Mouse (Mus musculus) intestine, embryonic 16.5 days (tissue): ENCODE data around the gene Cdc20. TPM values are rescaled to one million over a fixed set of nuclear protein-coding genes. Genes with fewer than 3 reads are reported as not detected.

Source experiments
- ATAC-seq: fragments of 200-750 bp; cut with Nextera tagmentation; 2 replicates; pipeline ENCODE4 v1.8.0; 2017; ENCODE audit warnings: moderate TSS enrichment, moderate library complexity
- H3K27ac ChIP-seq: fragments of 300-500 bp; sonication (generic); 2 replicates; pipeline ENCODE4 v1.5.1; 2014; ENCODE audit warnings: mild to moderate bottlenecking, low read length
- H3K27me3 ChIP-seq: fragments of 300-500 bp; sonication (generic); replicated peaks from 2 replicates; pipeline ENCODE4 v1.6.1; 2014; ENCODE audit warnings: low read length, control low read depth, mixed read lengths; ENCODE audit not compliant: control insufficient read depth, insufficient read depth
- H3K36me3 ChIP-seq: fragments of 300-500 bp; sonication (generic); 2 replicates; pipeline ENCODE4 v1.6.1; 2014; ENCODE audit warnings: low read length, control low read depth; ENCODE audit not compliant: control insufficient read depth, insufficient read depth
- H3K4me1 ChIP-seq: fragments of 300-500 bp; sonication (generic); 2 replicates; pipeline ENCODE4 v1.6.1; 2014; ENCODE audit warnings: low read length, control low read depth, mixed read lengths; ENCODE audit not compliant: control insufficient read depth, insufficient read depth
- H3K4me2 ChIP-seq: fragments of 300-500 bp; sonication (generic); 2 replicates; pipeline ENCODE4 v1.6.1; 2014; ENCODE audit warnings: low read depth, low read length, control low read depth
- H3K4me3 ChIP-seq: fragments of 300-500 bp; sonication (generic); 2 replicates; pipeline ENCODE4 v1.5.1; 2014; ENCODE audit warnings: mild to moderate bottlenecking, low read length
- H3K9ac ChIP-seq: fragments of 300-500 bp; sonication (generic); 2 replicates; pipeline ENCODE4 v1.6.1; 2014; ENCODE audit warnings: low read depth, low read length
- H3K9me3 ChIP-seq: fragments of 300-500 bp; sonication (generic); 2 replicates; pipeline ENCODE4 v1.6.1; 2016; ENCODE audit warnings: low read length, control low read depth; ENCODE audit not compliant: control insufficient read depth
- WGBS: fragments of 180-500 bp; shearing (Covaris S2); extraction: QIAGEN DNeasy Blood & Tissue Kit; methylation state at CpG from one replicate; pipeline ENCODE4 v1.1.7; 2014; 5-methylcytosine and 5-hydroxymethylcytosine counted together
- polyA plus RNA-seq: library from polyadenylated mRNA; unstranded; fragments of >200 nt; fragmentation: Nextera tagmentation; extraction: Ambion mirVana; gene quantifications from 2 replicates; pipeline ENCODE4 v1.2.1, GENCODE M21; 2015

Cdc20 gene
- polyA plus RNA-seq, 1 experiment from 2014 or later: 226 TPM

- Histone ChIP-seq H3K4me2 (no peak overlapping the region), H3K4me3 (no peak overlapping the region), H3K9ac (no peak overlapping the region), H3K27me3 (no peaks in the 10 kb centered on the region), H3K9me3 (no peaks in the 10 kb centered on the region), H3K27ac (no peak overlapping the region), H3K36me3 (peaks cover 16% of the 10 kb centered on the region), H3K4me1 (no peaks in the 10 kb centered on the region)
- no peak for ATAC-seq
- 88% methylated on average over 5 of the region's 5 CpGs for WGBS
Observed at GRCm38 (mm10) chr4:118401918-118402317, 35.2 kb downstream of the Cdc20 start.

GRCm38 (mm10) chr4:118401421-118401820, 35.7 kb downstream of the Cdc20 start:
- H3K4me2 ChIP-seq: no peak overlapping the region
- H3K4me1 ChIP-seq: 0 out of 2 replicates have a peak, but pooled peaks cover under 1% of the 10 kb centered on the region
- H3K27ac ChIP-seq: no peak overlapping the region
- peaks cover 16% of the 10 kb centered on the region for H3K36me3 ChIP-seq
- H3K9ac ChIP-seq: no peak overlapping the region
- no peak overlapping the region for H3K4me3 ChIP-seq
- ATAC-seq: no peak
- H3K27me3 ChIP-seq: no peaks in the 10 kb centered on the region
- H3K9me3 ChIP-seq: no peaks in the 10 kb centered on the region
- 93% methylated on average over 3 of the region's 3 CpGs for WGBS

- Histone ChIP-seq H3K9ac (no peak overlapping the region), H3K9me3 (no peaks in the 10 kb centered on the region), H3K27me3 (no peaks in the 10 kb centered on the region), H3K4me2 (no peak overlapping the region), H3K27ac (no peak overlapping the region), H3K4me3 (no peak overlapping the region), H3K36me3 (peaks cover 15% of the 10 kb centered on the region), H3K4me1 (0 out of 2 replicates have a peak, but pooled peaks cover 2% of the 10 kb centered on the region)
- 92% methylated on average over 6 of the region's 6 CpGs for WGBS
- ATAC-seq: no peak
Observed at GRCm38 (mm10) chr4:118398400-118398799, 38.8 kb downstream of the Cdc20 start.

GRCm38 (mm10) chr4:118396433-118396832, 40.7 kb downstream of the Cdc20 start:
- Histone ChIP-seq H3K4me3 (no peak overlapping the region), H3K9ac (no peak overlapping the region), H3K9me3 (no peaks in the 10 kb centered on the region), H3K4me1 (0 out of 2 replicates have a peak, but pooled peaks cover 2% of the 10 kb centered on the region), H3K36me3 (peaks cover 16% of the 10 kb centered on the region), H3K27ac (no peak overlapping the region), H3K27me3 (no peaks in the 10 kb centered on the region), H3K4me2 (no peak overlapping the region)
- ATAC-seq: peak; percentile 64
- WGBS: 55% methylated on average over 3 of the region's 3 CpGs

GRCm38 (mm10) chr4:118395289-118395688, 41.9 kb downstream of the Cdc20 start:
- H3K36me3 ChIP-seq: peaks cover 23% of the 10 kb centered on the region
- H3K27ac ChIP-seq: no peak overlapping the region
- 0 out of 2 replicates have a peak, but pooled peaks cover 2% of the 10 kb centered on the region for H3K4me1 ChIP-seq
- H3K9ac ChIP-seq: no peak overlapping the region
- WGBS: 85% methylated on average over 4 of the region's 4 CpGs
- no peaks in the 10 kb centered on the region for H3K27me3 ChIP-seq
- ATAC-seq: no peak
- no peaks in the 10 kb centered on the region for H3K9me3 ChIP-seq
- no peak overlapping the region for H3K4me3 ChIP-seq
- no peak overlapping the region for H3K4me2 ChIP-seq

- Histone ChIP-seq H3K4me1 (0 out of 2 replicates have a peak, but pooled peaks cover 2% of the 10 kb centered on the region), H3K9ac (no peak overlapping the region), H3K4me3 (no peak overlapping the region), H3K4me2 (no peak overlapping the region), H3K27ac (no peak overlapping the region), H3K9me3 (no peaks in the 10 kb centered on the region), H3K27me3 (no peaks in the 10 kb centered on the region), H3K36me3 (peaks cover 28% of the 10 kb centered on the region)
- no peak for ATAC-seq
- 87% methylated on average over 6 of the region's 6 CpGs for WGBS
Observed at GRCm38 (mm10) chr4:118394505-118394904, 42.6 kb downstream of the Cdc20 start.

- H3K4me3 ChIP-seq: no peak overlapping the region
- H3K36me3 ChIP-seq: peaks cover 39% of the 10 kb centered on the region
- no peaks in the 10 kb centered on the region for H3K9me3 ChIP-seq
- H3K4me2 ChIP-seq: no peak overlapping the region
- WGBS: 88% methylated on average over 11 of the region's 11 CpGs
- ATAC-seq: no peak
- H3K27me3 ChIP-seq: no peaks in the 10 kb centered on the region
- no peak overlapping the region for H3K9ac ChIP-seq
- no peaks in the 10 kb centered on the region for H3K4me1 ChIP-seq
- no peak overlapping the region for H3K27ac ChIP-seq
Observed at GRCm38 (mm10) chr4:118390146-118390545, 47.0 kb downstream of the Cdc20 start.

GRCm38 (mm10) chr4:118387316-118387715, 49.8 kb downstream of the Cdc20 start:
- 92% methylated on average over 8 of the region's 8 CpGs for WGBS
- H3K9ac ChIP-seq: no peak overlapping the region
- H3K4me1 ChIP-seq: no peaks in the 10 kb centered on the region
- H3K4me3 ChIP-seq: no peak overlapping the region
- no peaks in the 10 kb centered on the region for H3K9me3 ChIP-seq
- ATAC-seq: no peak
- H3K27ac ChIP-seq: no peak overlapping the region
- no peaks in the 10 kb centered on the region for H3K27me3 ChIP-seq
- no peak overlapping the region for H3K4me2 ChIP-seq
- H3K36me3 ChIP-seq: peaks cover 37% of the 10 kb centered on the region

- no peak for ATAC-seq
- Histone ChIP-seq H3K27ac (no peak overlapping the region), H3K9ac (no peak overlapping the region), H3K4me3 (no peak overlapping the region), H3K36me3 (peaks cover 30% of the 10 kb centered on the region), H3K4me1 (no peaks in the 10 kb centered on the region), H3K4me2 (no peak overlapping the region), H3K27me3 (no peaks in the 10 kb centered on the region), H3K9me3 (no peaks in the 10 kb centered on the region)
- WGBS: 92% methylated on average over 7 of the region's 7 CpGs
Observed at GRCm38 (mm10) chr4:118383271-118383670, 53.9 kb downstream of the Cdc20 start.
